Mouse (Mus musculus) bone marrow, adult 2 months (tissue): ENCODE data around the gene Inip. TPM values are rescaled to one million over a fixed set of nuclear protein-coding genes. Genes with fewer than 3 reads are reported as not detected.

Experiments
- H3K27ac ChIP-seq: fragments of 200-500 bp; 2 replicates; pipeline ENCODE4 v1.5.1; 2012; ENCODE audit warnings: low read depth, mild to moderate bottlenecking, control low read depth, inconsistent platforms, low read length; ENCODE audit not compliant: control insufficient read depth, poor library complexity, insufficient read depth
- H3K4me1 ChIP-seq: fragments of 200-500 bp; 2 replicates; pipeline ENCODE4 v1.6.1; 2011; ENCODE audit warnings: low read length; ENCODE audit not compliant: control insufficient read depth, insufficient read depth
- H3K4me3 ChIP-seq: fragments of 200-500 bp; replicated peaks from 2 replicates; pipeline ENCODE3; 2011; ENCODE audit warnings: mild to moderate bottlenecking, low read depth, low read length, control low read depth; ENCODE audit not compliant: control insufficient read depth
- CTCF ChIP-seq: fragments of 200-500 bp; IDR thresholded peaks from 2 replicates; pipeline ENCODE4 v1.5.1; 2011; ENCODE audit warnings: low read length, control low read depth; ENCODE audit not compliant: control insufficient read depth, insufficient read depth
- POLR2A ChIP-seq: fragments of 200-500 bp; IDR thresholded peaks from 2 replicates; pipeline ENCODE4 v1.6.1; 2011; ENCODE audit warnings: low read depth, mild to moderate bottlenecking, control low read depth, low read length, borderline replicate concordance; ENCODE audit not compliant: control insufficient read depth
- WGBS: fragments of 180-500 bp; shearing (Covaris S2); methylation state at CpG from one replicate; pipeline ENCODE4 v1.1.7; 2018; 5-methylcytosine and 5-hydroxymethylcytosine counted together
- polyA plus RNA-seq: library from polyadenylated mRNA; stranded (reverse); fragments of >200 nt; gene quantifications from 2 replicates; pipeline ENCODE4 v1.2.4, GENCODE M21; 2011; ENCODE audit warnings: low replicate concordance; ENCODE audit not compliant: missing spikeins, insufficient read depth, insufficient read length

Inip gene
- polyA plus RNA-seq, 1 experiment: 27.6 TPM

DNA sequence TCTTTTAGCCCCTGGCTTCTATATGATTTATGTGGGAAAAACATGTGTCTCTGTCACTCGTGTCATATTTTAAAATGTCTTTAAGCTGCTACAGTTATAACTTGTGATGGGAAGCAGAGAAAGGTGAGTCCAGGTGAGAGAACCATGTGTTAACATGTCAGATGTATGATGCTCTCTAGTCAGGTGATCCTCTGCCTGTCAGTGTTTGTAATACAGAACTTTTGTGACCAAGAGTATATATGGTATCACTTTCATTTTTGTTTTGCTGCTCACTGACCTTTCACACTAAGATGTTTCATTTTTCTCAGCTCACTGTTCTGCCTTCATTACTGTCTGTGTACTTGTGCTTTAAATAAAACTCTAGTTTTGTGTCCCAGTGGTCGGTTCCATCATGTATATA is 72.5 kb downstream of the Inip start:
- peaks cover 1% of the 10 kb centered on the region; the same call in 1 of the 2 replicates for H3K4me1 ChIP-seq
- no peak for TF ChIP-seq POLR2A
- no peak for TF ChIP-seq CTCF
- no peak overlapping the region for H3K27ac ChIP-seq
- H3K4me3 ChIP-seq: no peak overlapping the region
- WGBS: 45% methylated on average over 2 of the region's 2 CpGs

- TF ChIP-seq CTCF (no peak), POLR2A (no peak)
- peaks cover 1% of the 10 kb centered on the region; the same call in 1 of the 2 replicates for H3K4me1 ChIP-seq
- H3K4me3 ChIP-seq: no peak overlapping the region
- WGBS: 8% methylated on average over 9 of the region's 9 CpGs
- H3K27ac ChIP-seq: no peak overlapping the region
These were observed 73.5 kb downstream of the Inip start for GRCm38 (mm10) chr4:59727878-59728261.

- H3K27ac ChIP-seq: no peak overlapping the region
- WGBS: 52% methylated on average over 5 of the region's 5 CpGs
- no peak overlapping the region for H3K4me3 ChIP-seq
- TF ChIP-seq CTCF: no peak
- no peak for TF ChIP-seq POLR2A
- H3K4me1 ChIP-seq: peaks cover 1% of the 10 kb centered on the region; the same call in 1 of the 2 replicates
These were observed 74.1 kb downstream of the Inip start for GRCm38 (mm10) chr4:59727187-59727877.

DNA sequence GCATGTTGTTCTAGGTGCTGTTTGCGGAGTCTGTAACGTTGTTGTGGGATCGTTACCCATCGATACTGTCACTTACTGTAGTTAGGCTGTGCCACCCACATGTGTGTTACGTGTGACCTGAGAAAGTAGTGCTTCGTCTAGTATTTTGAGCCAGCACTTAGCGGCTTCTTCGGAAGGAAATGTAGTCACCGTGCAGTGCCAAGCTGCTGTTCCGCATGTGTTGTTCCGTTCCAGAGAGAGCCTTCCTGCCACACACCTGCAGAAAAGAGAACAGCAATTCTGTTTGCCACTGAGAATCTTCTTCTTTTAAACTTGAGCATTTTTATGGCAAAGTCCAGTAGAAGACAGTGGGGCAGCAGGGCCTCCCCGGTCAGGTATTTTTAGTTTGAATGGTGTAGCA is 74.9 kb downstream of the Inip start:
- TF ChIP-seq POLR2A (no peak), CTCF (no peak)
- 64% methylated on average over 12 of the region's 12 CpGs for WGBS
- Histone ChIP-seq H3K4me1 (peaks cover 1% of the 10 kb centered on the region; the same call in 1 of the 2 replicates), H3K27ac (no peak overlapping the region), H3K4me3 (no peak overlapping the region)

DNA sequence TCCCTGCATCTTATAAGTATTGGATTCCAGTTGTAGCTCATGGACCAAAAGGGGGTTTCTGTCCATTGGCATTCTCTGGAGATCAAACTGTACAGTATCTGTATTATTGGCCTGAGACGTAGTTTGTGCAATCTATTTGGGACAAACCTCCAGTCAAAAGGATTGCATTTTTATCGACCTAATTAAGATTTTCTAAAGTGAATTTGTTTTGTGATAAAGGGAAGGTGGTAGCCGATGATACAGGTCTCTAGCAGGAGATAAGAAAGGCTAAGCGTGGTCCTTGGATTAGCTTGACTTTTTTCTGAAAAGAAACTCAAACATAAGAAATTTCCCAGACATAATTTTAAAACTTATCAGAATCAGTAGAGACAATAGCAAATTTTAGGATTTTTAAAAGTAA is 75.8 kb downstream of the Inip start:
- Histone ChIP-seq H3K4me3 (no peak overlapping the region), H3K4me1 (peaks cover 1% of the 10 kb centered on the region; the same call in 1 of the 2 replicates), H3K27ac (no peak overlapping the region)
- TF ChIP-seq POLR2A (no peak), CTCF (no peak)
- WGBS: 61% methylated on average over 4 of the region's 4 CpGs

DNA sequence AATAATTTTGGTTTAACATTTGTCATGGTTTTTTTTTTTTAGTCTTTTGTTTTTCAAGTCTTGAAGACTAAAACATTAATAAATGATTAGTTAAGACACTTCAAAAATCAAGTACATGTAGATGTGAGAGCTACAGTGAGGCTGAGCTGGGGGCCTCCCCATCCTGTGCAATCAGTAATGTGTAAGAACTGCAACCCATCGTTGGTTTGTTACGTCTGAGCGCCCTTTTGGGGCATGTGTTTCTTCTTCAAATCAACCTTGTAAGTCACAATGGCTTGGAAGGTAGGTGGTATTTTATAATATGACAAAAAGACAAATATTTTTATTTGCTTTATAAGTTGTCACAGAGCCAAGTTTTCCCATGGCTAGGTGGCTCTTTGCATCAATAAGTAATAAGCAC is 79.6 kb downstream of the Inip start:
- 80% methylated on average over 3 of the region's 3 CpGs for WGBS
- Histone ChIP-seq H3K27ac (no peak overlapping the region), H3K4me3 (no peak overlapping the region), H3K4me1 (peaks cover 1% of the 10 kb centered on the region; the same call in 1 of the 2 replicates)
- TF ChIP-seq CTCF: no peak
- TF ChIP-seq POLR2A: no peak

Other genes with a start within 250 kb of the Inip start
- gene Hsdl2, start 220.0 kb downstream of the Inip start, polyA plus RNA-seq: 7.7 and 15.2 TPM in 2 replicates
- gene E130308A19Rik, start 175.4 kb downstream of the Inip start, polyA plus RNA-seq: 3.7 and 6.5 TPM in 2 replicates
- gene Snx30, start 4.3 kb upstream of the Inip start, polyA plus RNA-seq: 19.7 and 24.2 TPM in 2 replicates
- not detected in 2 replicates for gene Slc46a2, start 113.5 kb upstream of the Inip start, polyA plus RNA-seq
- not detected in 2 replicates for gene Mup4, start 159.1 kb upstream of the Inip start, polyA plus RNA-seq
- gene Mup6, start 162.7 kb upstream of the Inip start, polyA plus RNA-seq: 3.0 TPM in 1 of 2 replicates, not detected in the other